Mouse (Mus musculus): ENCODE results near the gene Acox2.

GRCm38 (mm10) chr14:8219876-8220275 is 39.3 kb downstream of the Acox2 start:
- TF ChIP-seq CTCF (IDR thresholded peaks at IDR 0.05; ENCODE audit: control insufficient read depth, insufficient read depth, insufficient read length) (no peak), USF1 (IDR thresholded peaks at IDR 0.05; ENCODE audit: low read depth) (no peak), MYOG (IDR thresholded peaks at IDR 0.05; ENCODE audit: control insufficient read depth, extremely low read depth, insufficient read length) (no peak), MAX (IDR thresholded peaks at IDR 0.05) (no peak), MYOD1 (IDR thresholded peaks at IDR 0.05; ENCODE audit: control insufficient read depth, insufficient read length, low read depth) (no peak), CEBPB (IDR thresholded peaks at IDR 0.05; ENCODE audit: low read depth) (no peak)
